In the genomic region with DNA sequence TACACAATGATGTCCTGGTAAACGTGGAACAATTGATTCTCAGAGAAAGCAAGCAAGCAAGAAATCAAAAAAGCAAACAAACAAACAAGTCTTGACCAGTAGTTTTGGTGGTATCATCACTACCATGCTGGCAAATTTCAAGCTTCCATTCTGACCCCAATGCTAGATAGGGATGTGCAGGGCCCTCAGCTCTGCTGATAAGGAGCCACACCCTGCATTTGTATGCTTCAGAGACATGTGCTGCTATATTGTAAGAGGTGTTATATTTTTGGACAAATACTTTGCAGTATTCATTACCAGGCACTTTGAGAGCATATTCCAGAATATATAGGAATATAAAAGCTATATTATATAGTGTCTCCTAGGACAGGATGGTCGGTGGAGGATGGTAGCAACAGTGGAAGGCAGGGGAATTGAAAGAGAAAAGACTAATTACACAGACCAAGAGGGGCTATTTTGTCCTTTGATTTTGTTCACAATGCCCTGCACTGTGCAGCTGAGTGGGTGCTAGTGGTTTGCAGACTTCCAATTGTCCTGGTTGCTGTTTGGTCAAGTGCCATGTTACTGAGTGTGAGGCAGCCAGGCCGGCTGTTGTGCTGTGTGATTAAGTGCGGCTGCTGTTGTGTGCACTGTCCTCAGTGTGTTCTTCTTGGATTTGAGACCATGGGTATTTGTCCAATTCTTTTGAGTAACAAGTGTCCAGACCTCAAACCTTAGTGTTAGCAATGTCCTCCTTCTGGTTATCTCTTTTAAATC, we compare ENCODE assay signal across 13 mouse cellular contexts. TPM values are rescaled to one million over a fixed set of nuclear protein-coding genes. Genes with fewer than 3 reads are reported as not detected.
DNase-seq lines count a peak whose midpoint lies in the region; ATAC-seq lines count a peak whose summit lies in the region.
"Had no signal": no experiment of that assay in that cellular context is flagged by ENCODE, and none has a peak within 500 bp of the region (broad histone marks: within the 10 kb centered on the region; RNA-seq: fewer than 3 reads in every experiment).

No protein-coding gene starts in this region.

- H3K4me2 ChIP-seq in midbrain, embryonic 14.5 days (ENCODE audit: low read length) = no peak overlapping the region
- no peak overlapping the region for H3K4me2 ChIP-seq in forebrain, embryonic 15.5 days (replicated peaks)
- H3K4me2 ChIP-seq in lung, embryonic 15.5 days = no peak overlapping the region
- H3K4me2 ChIP-seq in neural tube, embryonic 14.5 days (ENCODE audit: low read depth, low read length) = no peak overlapping the region
- H3K4me2 ChIP-seq: limb, embryonic 12.5 days had no signal

- 76% methylated on average over 4 of the region's 4 CpGs for WGBS in midbrain, embryonic 14.5 days
- WGBS in midbrain, embryonic 10.5 days = 74% methylated on average over 4 of the region's 4 CpGs
- 43% methylated on average over 4 of the region's 4 CpGs for WGBS in forebrain, embryonic 15.5 days
- WGBS in lung, embryonic 15.5 days = 42% methylated on average over 4 of the region's 4 CpGs
- WGBS in neural tube, embryonic 14.5 days = 32% methylated on average over 4 of the region's 4 CpGs

- H3K27me3 ChIP-seq in midbrain, embryonic 14.5 days (ENCODE audit: control insufficient read depth, insufficient read depth, low read length) = no peaks in the 10 kb centered on the region
- H3K27me3 ChIP-seq in midbrain, embryonic 10.5 days (ENCODE audit: low read depth, poor library complexity, severe bottlenecking) = no peaks in the 10 kb centered on the region
- H3K27me3 ChIP-seq in forebrain, embryonic 15.5 days = no peaks in the 10 kb centered on the region
- H3K27me3 ChIP-seq in lung, embryonic 15.5 days = no peaks in the 10 kb centered on the region
- no peaks in the 10 kb centered on the region for H3K27me3 ChIP-seq in neural tube, embryonic 14.5 days (ENCODE audit: control insufficient read depth, insufficient read depth, low read length)
- H3K27me3 ChIP-seq: limb, embryonic 12.5 days had no signal

- ATAC-seq in midbrain, embryonic 14.5 days (ENCODE audit: low FRiP score, low TSS enrichment) = no peak
- ATAC-seq in forebrain, embryonic 15.5 days (replicated peaks) = peak; percentile 68
- peak; percentile 88 for ATAC-seq in lung, embryonic 15.5 days (ENCODE audit: borderline replicate concordance, extremely low read depth, low FRiP score, low TSS enrichment)
- ATAC-seq in neural tube, embryonic 14.5 days (ENCODE audit: low read depth) = peak; percentile 84; the same call in 1 of the 2 replicates

- no peaks in the 10 kb centered on the region for H3K9me3 ChIP-seq in midbrain, embryonic 14.5 days (ENCODE audit: control insufficient read depth, low read length)
- H3K9me3 ChIP-seq in midbrain, embryonic 10.5 days (replicated peaks) = no peaks in the 10 kb centered on the region
- no peaks in the 10 kb centered on the region for H3K9me3 ChIP-seq in forebrain, embryonic 15.5 days
- H3K9me3 ChIP-seq in lung, embryonic 15.5 days = no peaks in the 10 kb centered on the region
- no peaks in the 10 kb centered on the region for H3K9me3 ChIP-seq in neural tube, embryonic 14.5 days (ENCODE audit: control insufficient read depth, low read length)
- H3K9me3 ChIP-seq: limb, embryonic 12.5 days had no signal

- no peaks in the 10 kb centered on the region for H3K36me3 ChIP-seq in midbrain, embryonic 14.5 days (ENCODE audit: control insufficient read depth, insufficient read depth, low read length)
- H3K36me3 ChIP-seq in midbrain, embryonic 10.5 days = no peaks in the 10 kb centered on the region
- H3K36me3 ChIP-seq in forebrain, embryonic 15.5 days = no peaks in the 10 kb centered on the region
- H3K36me3 ChIP-seq in lung, embryonic 15.5 days = no peaks in the 10 kb centered on the region
- no peaks in the 10 kb centered on the region for H3K36me3 ChIP-seq in neural tube, embryonic 14.5 days (ENCODE audit: control insufficient read depth, insufficient read depth, low read length)
- H3K36me3 ChIP-seq: limb, embryonic 12.5 days had no signal

- DNase-seq in midbrain, embryonic 14.5 days = peak; percentile 8
- DNase-seq in midbrain, embryonic 10.5 days (ENCODE audit: low spot score) = no peak
- DNase-seq in yolk sac, embryonic 10.5 days (ENCODE audit: low spot score) = no peak
- no peak for DNase-seq in ovary, postnatal 36 days (ENCODE audit: low spot score)
- DNase-seq: adrenal gland, postnatal 36 days; cerebellum, adult 9-10 months; gastrocnemius, postnatal 10 days; heart, postnatal 4 days; thymus, postnatal 4 days had no signal

- no peak overlapping the region for H3K4me3 ChIP-seq in midbrain, embryonic 14.5 days (replicated peaks; ENCODE audit: low read depth, low read length)
- no peak overlapping the region for H3K4me3 ChIP-seq in midbrain, embryonic 10.5 days
- no peak overlapping the region for H3K4me3 ChIP-seq in forebrain, embryonic 15.5 days
- H3K4me3 ChIP-seq in lung, embryonic 15.5 days = no peak overlapping the region
- H3K4me3 ChIP-seq in neural tube, embryonic 14.5 days (ENCODE audit: low read depth, low read length) = no peak overlapping the region
- H3K4me3 ChIP-seq: limb, embryonic 12.5 days had no signal

- no peak overlapping the region for H3K9ac ChIP-seq in midbrain, embryonic 14.5 days (replicated peaks; ENCODE audit: low read length)
- H3K9ac ChIP-seq in forebrain, embryonic 15.5 days (replicated peaks) = no peak overlapping the region
- no peak overlapping the region for H3K9ac ChIP-seq in lung, embryonic 15.5 days
- H3K9ac ChIP-seq in neural tube, embryonic 14.5 days (replicated peaks; ENCODE audit: low read depth, low read length) = no peak overlapping the region
- H3K9ac ChIP-seq: limb, embryonic 12.5 days had no signal

- H3K4me1 ChIP-seq in midbrain, embryonic 14.5 days (ENCODE audit: control insufficient read depth, insufficient read depth, low read length) = no peaks in the 10 kb centered on the region
- peaks cover 3% of the 10 kb centered on the region; the same call in 1 of the 2 replicates for H3K4me1 ChIP-seq in midbrain, embryonic 10.5 days
- H3K4me1 ChIP-seq in forebrain, embryonic 15.5 days = peaks cover 2% of the 10 kb centered on the region; the same call in 1 of the 2 replicates
- peaks cover 10% of the 10 kb centered on the region; the same call in 1 of the 2 replicates for H3K4me1 ChIP-seq in lung, embryonic 15.5 days
- no peaks in the 10 kb centered on the region for H3K4me1 ChIP-seq in neural tube, embryonic 14.5 days (ENCODE audit: control insufficient read depth, insufficient read depth, low read length)
- H3K4me1 ChIP-seq: limb, embryonic 12.5 days had no signal

- H3K27ac ChIP-seq in midbrain, embryonic 14.5 days (replicated peaks; ENCODE audit: low read depth, low read length) = no peak overlapping the region
- H3K27ac ChIP-seq in midbrain, embryonic 10.5 days (replicated peaks) = no peak overlapping the region
- H3K27ac ChIP-seq in forebrain, embryonic 15.5 days (replicated peaks) = no peak overlapping the region
- no peak overlapping the region for H3K27ac ChIP-seq in lung, embryonic 15.5 days
- no peak overlapping the region for H3K27ac ChIP-seq in neural tube, embryonic 14.5 days (ENCODE audit: low read depth, low read length)
- H3K27ac ChIP-seq: limb, embryonic 12.5 days had no signal

RNA-seq across cellular contexts. Expression of gene Paqr3, which starts 54.9 kb away (rescaled TPM):
- 25.8 and 26.9 TPM in 2 replicates for polyA plus RNA-seq in midbrain, embryonic 14.5 days (2014; fragmentation: Nextera tagmentation; extraction: Ambion mirVana)
- polyA plus RNA-seq in midbrain, embryonic 10.5 days (2016; fragmentation: Nextera tagmentation; extraction: Ambion mirVana) = 8.4 and 9.3 TPM in 2 replicates
- 21.7 and 22.1 TPM in 2 replicates for polyA plus RNA-seq in forebrain, embryonic 15.5 days (2015; fragmentation: Nextera tagmentation; extraction: Ambion mirVana)
- 2.4 and 3.2 TPM in 2 replicates for polyA plus RNA-seq in lung, embryonic 15.5 days (2015; fragmentation: Nextera tagmentation; extraction: Ambion mirVana)
- polyA plus RNA-seq in neural tube, embryonic 14.5 days (2014; fragmentation: Nextera tagmentation; extraction: Ambion mirVana) = 22.3 and 25.3 TPM in 2 replicates
